Comparison of ENCODE assay signal across 16 mouse cellular contexts in the genomic region with DNA sequence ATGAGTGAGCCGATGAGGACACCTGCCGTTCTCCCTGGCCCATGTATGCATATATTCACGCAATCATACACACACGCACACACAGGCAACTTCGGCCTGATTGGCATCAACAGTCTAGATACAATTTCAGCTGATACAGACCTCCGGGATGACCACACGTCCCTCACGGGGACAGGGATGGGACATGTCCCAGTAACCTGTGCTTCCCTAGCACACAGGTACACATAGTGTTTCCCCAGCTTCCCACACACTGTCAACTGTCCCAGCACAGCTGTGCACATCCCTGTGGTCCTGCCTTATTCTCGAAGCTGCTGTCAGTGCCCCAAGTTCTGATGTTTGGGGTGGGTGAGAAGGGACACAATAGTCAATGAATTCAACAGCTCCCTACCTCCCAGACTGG. TPM values are rescaled to one million over a fixed set of nuclear protein-coding genes. Genes with fewer than 3 reads are reported as not detected.
DNase-seq lines count a peak whose midpoint lies in the region; ATAC-seq and TF ChIP-seq lines count a peak whose summit lies in the region.
"Had no signal": no experiment of that assay in that cellular context is flagged by ENCODE, and none has a peak within 500 bp of the region (broad histone marks: within the 10 kb centered on the region; RNA-seq: fewer than 3 reads in every experiment).

No protein-coding gene starts in this region.

- peaks cover 54% of the 10 kb centered on the region for H3K36me3 ChIP-seq in forebrain, embryonic 14.5 days (ENCODE audit: control insufficient read depth, insufficient read depth, low read length)
- peaks cover 52% of the 10 kb centered on the region for H3K36me3 ChIP-seq in limb, embryonic 13.5 days
- H3K36me3 ChIP-seq in neural tube, embryonic 13.5 days, result peaks cover 51% of the 10 kb centered on the region

- no peak overlapping the region for H3K27ac ChIP-seq in gastrocnemius, adult 2 months
- H3K27ac ChIP-seq in forebrain, embryonic 14.5 days (ENCODE audit: low read depth, low read length), result no peak overlapping the region
- H3K27ac ChIP-seq in limb, embryonic 13.5 days, result no peak overlapping the region
- no peak overlapping the region for H3K27ac ChIP-seq in neural tube, embryonic 13.5 days (replicated peaks)
- H3K27ac ChIP-seq: heart, embryonic 13.5 days; layer of hippocampus, adult 2 months; stomach, embryonic 15.5 days had no signal

- intact Hi-C loops in gastrocnemius, adult 2 months (cut with DNase I), result no loop called here

- 62% methylated on average over 9 of the region's 9 CpGs for WGBS in forebrain, embryonic 14.5 days
- 84% methylated on average over 9 of the region's 9 CpGs for WGBS in limb, embryonic 13.5 days
- WGBS in neural tube, embryonic 13.5 days, result 78% methylated on average over 9 of the region's 9 CpGs

- H3K9ac ChIP-seq in forebrain, embryonic 14.5 days (ENCODE audit: low read length), result peak overlapping the region; percentile 74
- H3K9ac ChIP-seq in limb, embryonic 13.5 days, result peak overlapping the region; percentile 76; the same call in 1 of the 2 replicates
- H3K9ac ChIP-seq in neural tube, embryonic 13.5 days, result 0 out of 2 replicates have a peak overlapping the region, but pooled peaks have one; percentile 41
- H3K9ac ChIP-seq: heart, embryonic 13.5 days; liver, postnatal 0 days; stomach, embryonic 15.5 days had no signal

- no peaks in the 10 kb centered on the region for H3K9me3 ChIP-seq in forebrain, embryonic 14.5 days (replicated peaks; ENCODE audit: control insufficient read depth, low read length)
- H3K9me3 ChIP-seq in limb, embryonic 13.5 days, result no peaks in the 10 kb centered on the region
- no peaks in the 10 kb centered on the region for H3K9me3 ChIP-seq in neural tube, embryonic 13.5 days
- H3K9me3 ChIP-seq: heart, embryonic 13.5 days; stomach, embryonic 15.5 days had no signal

- TF ChIP-seq CTCF in gastrocnemius, adult 2 months (IDR thresholded peaks at IDR 0.05), result no peak

- H3K27me3 ChIP-seq in forebrain, embryonic 14.5 days (replicated peaks; ENCODE audit: control insufficient read depth, insufficient read depth, low read length), result 0 out of 2 replicates have a peak, but pooled peaks cover 7% of the 10 kb centered on the region
- H3K27me3 ChIP-seq in limb, embryonic 13.5 days, result peaks cover 28% of the 10 kb centered on the region
- peaks cover 15% of the 10 kb centered on the region for H3K27me3 ChIP-seq in neural tube, embryonic 13.5 days

- peak overlapping the region; percentile 82 for H3K4me3 ChIP-seq in gastrocnemius, adult 2 months
- peak overlapping the region; percentile 61 for H3K4me3 ChIP-seq in forebrain, embryonic 14.5 days (ENCODE audit: low read depth, low read length)
- peak overlapping the region; percentile 66 for H3K4me3 ChIP-seq in limb, embryonic 13.5 days
- H3K4me3 ChIP-seq in neural tube, embryonic 13.5 days, result peak overlapping the region; percentile 62
- H3K4me3 ChIP-seq: heart, embryonic 13.5 days; layer of hippocampus, adult 2 months; stomach, embryonic 15.5 days had no signal

- no peak for ATAC-seq in forebrain, embryonic 14.5 days
- ATAC-seq in limb, embryonic 13.5 days (ENCODE audit: low FRiP score, low read depth), result no peak
- no peak for ATAC-seq in neural tube, embryonic 13.5 days (ENCODE audit: low read depth)
- ATAC-seq in megakaryocyte progenitor cell, adult 5-6 weeks (replicated peaks; ENCODE audit: poor library complexity), result no peak
- no peak for ATAC-seq in CD4-positive, CD25-positive, alpha-beta regulatory T cell, adult 4 months
- ATAC-seq: liver, postnatal 0 days had no signal

- H3K4me2 ChIP-seq in forebrain, embryonic 14.5 days (ENCODE audit: low read length), result peak overlapping the region; percentile 97
- peak overlapping the region; percentile 97 for H3K4me2 ChIP-seq in limb, embryonic 13.5 days (replicated peaks)
- H3K4me2 ChIP-seq in neural tube, embryonic 13.5 days, result peak overlapping the region; percentile 96
- H3K4me2 ChIP-seq: stomach, embryonic 15.5 days had no signal

- H3K4me1 ChIP-seq in forebrain, embryonic 14.5 days (ENCODE audit: control insufficient read depth, insufficient read depth, low read length), result peaks cover 3% of the 10 kb centered on the region; the same call in 1 of the 2 replicates
- peaks cover 42% of the 10 kb centered on the region for H3K4me1 ChIP-seq in limb, embryonic 13.5 days
- peaks cover 53% of the 10 kb centered on the region for H3K4me1 ChIP-seq in neural tube, embryonic 13.5 days (replicated peaks)

- DNase-seq in gastrocnemius, adult 2 months, result no peak
- no peak for DNase-seq in gastrocnemius, postnatal 10 days
- DNase-seq in forebrain, embryonic 14.5 days (ENCODE audit: low spot score), result no peak
- DNase-seq in layer of hippocampus, postnatal 25 days (ENCODE audit: extremely low spot score in 1 of 2, low spot score in 1 of 2), result no peak
- DNase-seq: adrenal gland, adult 2 months; cerebellum, adult 2 months; liver, postnatal 0 days; retina, postnatal 1 day; thymus, postnatal 14 days had no signal

RNA-seq across cellular contexts. Expression of a gene that starts 3.7 kb away (rescaled TPM):
- 10 to 100 TPM; 23.1 to 52.1 TPM for total RNA-seq in gastrocnemius, adult 2 months (2021)
- total RNA-seq in gastrocnemius, postnatal 10 days (2021), result 1 to 10 TPM; 9.2 to 9.8 TPM
- 11.4 and 12.4 TPM in 2 replicates for polyA plus RNA-seq in forebrain, embryonic 14.5 days (2014; fragmentation: Nextera tagmentation; extraction: Ambion mirVana)
- polyA plus RNA-seq in limb, embryonic 13.5 days (2015; fragmentation: Nextera tagmentation; extraction: Ambion mirVana), result 19.4 and 21.1 TPM in 2 replicates
- polyA plus RNA-seq in neural tube, embryonic 13.5 days (2015; fragmentation: Nextera tagmentation; extraction: Ambion mirVana), result 11.6 and 12.1 TPM in 2 replicates
- total RNA-seq in layer of hippocampus, postnatal 25 days (2021), result 1 to 10 TPM; 6.2 to 7.3 TPM
- total RNA-seq in megakaryocyte progenitor cell, adult 5-6 weeks (2015), result 0.42 and 0.59 TPM in 2 replicates
- total RNA-seq in megakaryocyte progenitor cell, adult 5-6 weeks (2017), result 0.12 and 0.14 TPM in 2 replicates
- not detected for polyA plus RNA-seq in CD4-positive, CD25-positive, alpha-beta regulatory T cell, adult 4 months (2017; shearing (Covaris generic))

Comparison
In these comparisons a context has a peak if more than half of its experiments do, and no peak if none do; other contexts are left out.
1. RNA of a gene that starts 3.7 kb away (total RNA-seq): 23.1 to 52.1 TPM in gastrocnemius, adult 2 months, 9.2 to 9.8 TPM in gastrocnemius, postnatal 10 days and 6.2 to 7.3 TPM in layer of hippocampus, postnatal 25 days; 0.12 to 0.59 TPM in megakaryocyte progenitor cell, adult 5-6 weeks; every median in the first group is over 4 times any median in the second.
2. Peak in every context shown above with its lines, with median percentiles within 50 percentile points of each other: H3K4me3 ChIP-seq, H3K4me2 ChIP-seq and H3K9ac ChIP-seq.